Mouse (Mus musculus): ENCODE data around the gene Psmg1.

Psmg1 gene

DNA sequence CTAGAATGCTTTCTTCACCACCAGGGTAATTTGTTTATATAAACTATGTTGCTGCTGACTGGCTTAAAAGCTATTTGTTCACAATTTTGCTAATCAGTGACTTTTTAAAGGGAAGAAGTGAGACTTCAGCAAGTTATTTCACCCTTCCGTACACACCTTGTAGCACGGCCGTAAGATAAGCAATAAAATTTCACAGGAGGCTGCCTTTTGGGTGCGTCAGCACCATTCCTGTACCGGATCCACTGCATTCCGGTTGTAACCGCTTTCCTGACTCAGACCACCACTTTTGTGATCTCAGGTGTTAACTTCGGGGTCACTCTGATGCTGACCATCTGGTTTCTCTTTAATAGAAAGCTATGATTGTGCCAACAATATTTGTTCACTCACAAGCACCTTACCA is 32.7 kb downstream of the Psmg1 start:
- DNase-seq (ENCODE audit: low spot score in 2 of 2), result no peak

DNA sequence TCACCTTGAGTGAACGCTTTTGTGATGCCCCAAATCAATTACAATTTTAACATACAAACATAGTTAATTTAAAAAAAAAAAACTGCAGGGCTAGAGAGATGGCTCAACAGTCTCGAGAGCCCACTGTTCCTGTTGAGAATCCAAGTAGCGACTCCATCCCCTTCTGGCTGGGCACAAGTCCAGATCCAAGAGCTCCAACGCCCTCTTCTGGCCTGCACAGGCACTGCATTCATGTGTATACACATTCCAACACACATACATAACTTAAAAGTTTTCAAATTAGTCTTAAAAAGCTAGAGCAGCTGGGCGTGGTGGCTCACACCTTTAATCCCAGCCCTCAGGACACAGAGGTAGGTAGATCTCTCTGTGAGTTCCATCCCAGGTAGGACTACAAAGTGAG is 34.1 kb downstream of the Psmg1 start:
- peak in 1 of 2 experiments; percentile 35 for DNase-seq (ENCODE audit: low spot score in 2 of 2)

DNA sequence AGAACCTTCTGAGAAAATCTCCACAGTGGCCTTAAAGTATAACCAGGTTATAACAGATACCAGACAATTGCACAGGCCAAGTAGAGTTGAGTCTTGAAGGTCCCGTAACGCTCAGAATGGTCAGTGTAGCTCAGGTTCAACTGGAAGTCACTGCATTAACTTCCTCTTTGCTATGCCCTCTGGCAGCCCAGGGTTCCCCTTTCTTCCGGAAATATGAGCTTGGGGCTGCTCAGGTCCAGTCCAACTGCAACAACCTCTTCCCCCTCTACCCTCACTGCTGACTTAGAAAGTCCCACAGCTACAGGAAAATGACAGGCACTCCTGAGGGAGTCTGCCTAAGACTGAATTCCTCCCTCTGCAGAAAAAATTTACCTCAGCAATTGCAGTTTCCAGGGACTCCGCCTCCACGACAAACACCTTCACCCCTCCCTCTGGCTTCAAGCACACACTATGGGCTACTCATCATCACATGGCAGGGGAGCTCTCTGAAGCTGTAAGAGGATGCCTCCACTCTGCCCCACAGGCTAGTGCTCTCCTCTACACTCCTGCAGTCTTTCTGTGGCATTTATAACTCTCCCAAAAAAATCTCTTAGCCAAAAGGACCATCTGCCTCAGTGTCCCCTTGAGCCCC is 34.9 kb downstream of the Psmg1 start:
- DNase-seq (ENCODE audit: low spot score in 2 of 2), result no peak

DNA sequence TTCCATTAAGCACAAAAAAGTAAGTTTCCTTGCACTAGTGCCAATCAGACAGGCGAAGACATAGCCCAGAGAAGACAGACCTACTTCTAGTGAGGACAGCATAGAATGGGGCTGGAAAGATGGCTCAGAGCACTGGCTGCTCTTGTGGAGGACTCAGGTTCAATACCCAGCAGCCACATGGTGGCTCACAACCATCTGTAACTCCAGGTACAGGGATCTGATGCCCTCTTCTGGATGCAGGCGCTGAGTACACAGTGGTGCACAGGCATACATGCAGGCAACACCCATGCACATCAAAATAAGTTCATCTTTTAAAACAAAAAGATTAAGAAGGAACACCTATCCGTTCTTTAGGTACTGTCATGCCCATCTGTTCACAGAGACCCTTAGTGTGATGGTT is 36.4 kb downstream of the Psmg1 start:
- DNase-seq (ENCODE audit: low spot score in 2 of 2), result no peak

DNA sequence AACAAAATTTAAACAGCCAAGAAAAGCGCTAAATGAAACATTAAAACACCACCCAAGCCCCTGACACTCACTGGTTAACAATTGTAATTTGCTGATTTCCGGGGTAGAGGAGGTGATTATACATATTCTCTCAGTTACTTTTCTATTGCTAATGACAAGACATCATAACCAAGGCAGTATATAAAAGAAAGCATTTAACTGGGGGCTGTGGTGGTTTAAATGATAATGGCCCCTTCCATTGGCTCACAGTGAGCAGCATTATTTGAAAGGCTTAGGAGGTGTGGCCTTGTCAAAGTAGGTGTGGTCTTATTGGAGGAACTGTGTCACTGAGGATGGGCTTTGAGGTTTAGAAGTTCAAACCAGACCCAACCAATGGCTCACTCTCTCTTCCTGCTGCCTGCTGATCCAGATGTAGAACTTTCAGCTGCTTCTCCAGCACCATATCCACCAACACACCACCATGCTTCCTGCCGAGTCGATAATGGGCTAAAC is 37.6 kb downstream of the Psmg1 start:
- DNase-seq (ENCODE audit: low spot score in 2 of 2), result no peak

DNA sequence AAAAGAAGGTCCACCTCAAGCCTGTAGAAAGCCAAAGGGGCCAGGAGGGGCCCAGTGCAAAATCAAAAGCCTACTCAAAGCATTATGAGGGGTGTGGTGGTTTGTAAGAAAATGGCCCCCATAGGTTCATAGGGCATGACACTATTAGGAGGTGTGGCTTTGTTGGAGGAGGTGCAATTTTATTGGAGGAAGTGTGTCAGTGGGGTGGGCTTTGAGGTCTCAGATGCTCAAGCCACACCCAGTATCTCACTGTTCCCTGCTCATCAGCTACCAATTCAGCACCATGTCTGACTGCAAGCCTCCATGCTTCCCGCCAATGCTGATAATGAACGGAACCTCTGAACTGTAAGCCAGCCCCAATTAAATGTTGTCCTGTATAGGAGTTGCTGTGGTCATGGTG is 39.3 kb downstream of the Psmg1 start:
- DNase-seq (ENCODE audit: low spot score in 2 of 2), result no peak

DNA sequence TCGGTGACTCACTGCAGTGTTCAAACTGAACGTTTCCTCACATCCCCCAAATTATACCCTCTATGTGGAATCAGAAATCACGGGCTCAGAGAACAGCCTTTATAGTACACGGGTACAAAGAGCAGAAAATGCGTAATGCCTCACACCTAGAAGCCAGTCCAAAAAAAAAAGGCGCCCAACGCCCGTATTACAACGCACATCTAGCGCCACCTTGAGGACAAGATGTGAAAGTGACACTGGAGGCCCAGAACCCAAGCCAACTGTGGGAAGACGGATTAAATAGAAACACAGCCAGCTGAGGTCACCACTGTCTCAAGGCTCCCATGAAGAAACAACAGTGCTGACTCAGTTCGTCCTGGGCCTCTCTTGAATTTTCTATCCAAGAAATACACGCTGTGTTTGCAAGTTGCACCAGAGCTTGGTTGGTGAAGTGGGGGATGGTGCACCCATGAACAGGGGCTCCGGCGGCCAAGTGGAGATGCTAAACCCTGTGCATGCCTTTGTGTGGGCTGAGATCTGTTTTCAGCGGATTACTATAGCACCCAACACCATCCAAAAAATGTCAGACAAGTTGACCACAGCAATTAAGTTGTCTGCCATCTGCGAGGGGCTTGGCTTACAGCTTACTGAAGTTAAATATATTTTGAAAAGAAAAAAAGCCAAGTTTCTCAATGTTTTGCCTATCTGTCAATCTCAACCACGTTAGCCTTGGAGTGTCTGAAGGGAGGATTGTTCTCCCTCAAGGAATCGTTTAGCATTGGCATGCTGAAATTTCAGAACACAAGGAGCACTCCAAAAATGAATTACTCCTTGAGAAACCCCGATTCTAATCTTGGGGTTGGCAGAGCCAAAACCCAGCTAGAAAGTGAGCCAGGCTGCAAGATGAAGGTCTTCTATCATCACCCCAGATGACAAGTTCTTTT is 45.1 kb downstream of the Psmg1 start:
- DNase-seq (ENCODE audit: low spot score in 2 of 2), result peak; percentile 74 to 84

DNA sequence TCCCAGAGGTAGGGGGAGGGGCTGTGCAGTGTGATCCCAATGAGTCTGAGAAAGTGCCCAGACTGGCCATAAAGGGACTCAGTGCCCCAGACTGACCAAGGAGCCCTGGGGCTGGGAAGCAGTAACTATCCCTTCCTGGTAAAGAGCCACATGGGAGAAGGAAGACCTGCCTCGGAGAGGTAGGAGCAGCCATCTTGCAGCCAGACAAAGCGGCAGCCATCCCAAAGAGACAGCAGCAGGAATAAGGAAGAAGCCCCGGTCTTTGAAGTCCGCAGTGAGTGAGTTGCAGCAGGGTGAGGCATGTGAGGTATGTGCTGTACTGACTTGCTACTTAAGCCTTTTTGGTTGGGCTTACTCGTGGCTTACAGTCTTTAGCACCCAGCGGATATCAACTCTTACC is 47.6 kb downstream of the Psmg1 start:
- no peak for DNase-seq (ENCODE audit: low spot score in 2 of 2)

DNA sequence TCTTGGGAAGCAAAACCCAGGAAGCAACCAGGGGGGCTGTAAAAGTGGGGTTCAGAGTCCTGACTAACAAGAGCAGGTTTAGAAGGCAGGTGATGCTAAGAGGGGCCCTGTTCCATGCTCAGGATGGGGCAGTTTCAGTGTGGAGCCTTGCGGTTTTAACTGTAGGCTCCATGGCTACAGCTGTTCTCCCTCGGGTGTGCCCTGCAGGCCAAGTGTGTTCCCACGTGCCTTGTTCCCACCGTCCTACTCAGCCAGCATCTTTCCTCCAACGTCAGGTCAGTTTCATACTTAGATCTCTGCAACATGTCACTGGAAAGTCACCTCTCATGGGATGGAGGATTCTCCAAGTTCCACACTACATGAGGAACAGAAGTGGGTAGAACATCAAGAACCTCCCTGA is 49.2 kb downstream of the Psmg1 start:
- no peak for DNase-seq (ENCODE audit: low spot score in 2 of 2)

DNA sequence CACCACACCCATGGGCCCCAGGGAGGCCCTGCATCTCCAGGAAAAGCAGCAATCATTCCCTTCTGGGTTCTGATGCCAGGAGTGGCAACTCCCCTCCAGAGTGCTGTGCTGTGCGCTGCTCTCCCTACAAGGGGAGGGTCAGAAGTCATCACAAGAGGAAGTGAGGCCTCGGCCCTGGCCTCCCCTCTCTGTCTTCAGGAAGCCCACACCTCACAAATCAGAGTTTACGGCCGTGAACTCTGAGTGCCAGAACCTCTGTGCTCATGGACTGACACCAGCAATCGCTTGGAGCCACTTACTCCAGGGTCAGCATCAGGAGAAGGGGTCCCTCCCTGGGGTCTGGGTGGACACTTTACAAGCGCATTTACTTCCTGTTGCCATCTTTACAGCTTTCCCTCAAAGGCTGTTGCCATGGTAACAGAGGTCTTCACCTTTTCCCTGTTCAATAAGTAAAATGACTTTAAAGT is 55.2 kb downstream of the Psmg1 start:
- DNase-seq (ENCODE audit: low spot score in 2 of 2), result no peak

DNA sequence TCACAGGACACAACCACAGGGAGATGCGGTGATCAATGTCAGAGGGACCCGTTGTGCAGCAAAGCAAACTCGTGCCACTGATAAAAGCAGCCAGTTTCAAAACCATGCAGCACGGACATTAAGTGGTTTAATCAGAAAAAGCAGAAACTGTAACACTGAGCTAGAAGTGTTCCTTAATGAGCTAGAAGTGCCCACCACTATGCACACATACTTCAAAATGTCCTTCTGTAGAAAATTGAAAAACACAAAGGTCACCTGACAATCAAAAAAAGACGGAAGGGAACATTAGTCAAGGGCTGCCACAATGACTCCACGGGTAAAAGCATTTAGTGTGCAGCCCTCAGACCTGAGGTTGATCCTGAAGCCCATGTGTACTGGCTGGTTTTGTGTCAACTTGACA is 57.9 kb downstream of the Psmg1 start:
- DNase-seq (ENCODE audit: low spot score in 2 of 2), result no peak

DNA sequence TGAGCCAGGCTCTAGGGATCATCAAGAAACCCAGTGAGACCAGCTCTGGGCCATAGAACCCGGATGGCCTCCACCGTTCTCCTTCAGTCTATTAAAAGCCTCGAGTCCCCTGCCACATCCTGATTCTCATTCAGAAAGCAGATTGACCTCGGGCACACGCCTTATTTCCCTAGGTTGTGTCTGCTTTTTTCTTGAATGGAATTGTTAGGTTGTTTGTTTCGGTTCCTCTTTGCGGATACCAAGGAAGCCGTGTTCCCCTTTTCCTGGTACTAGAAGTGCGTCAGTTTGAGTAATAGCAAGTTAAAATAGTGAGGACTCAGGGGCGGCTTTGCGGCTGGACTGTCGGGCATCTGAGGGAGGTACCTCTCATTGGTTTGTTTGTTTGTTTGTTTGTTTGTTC is 59.3 kb downstream of the Psmg1 start:
- no peak for DNase-seq (ENCODE audit: low spot score in 2 of 2)
